Mouse (Mus musculus): ENCODE results near the gene Asdurf. TPM values are rescaled to one million over a fixed set of nuclear protein-coding genes. Genes with fewer than 3 reads are reported as not detected.

Asdurf gene
- total RNA-seq (2023) = 3.4 TPM in 1 of 2 replicates, not detected in the other

GRCm38 (mm10) chr1:53352327-53353261, at the start of gene Asdurf, which contains the start of the genes Gm28551 and Asnsd1:
Gene Asdurf (minus strand): TSS chr1:53352619.
Gene Gm28551 (minus strand): TSS chr1:53352667.
Gene Asnsd1 (minus strand): TSS chr1:53352752.

GRCm38 (mm10) chr1:53312989-53313967, 39.1 kb downstream of the Asdurf start, which contains the start of gene Osgepl1:
Gene Osgepl1 (plus strand): TSS chr1:53313624.

Other genes with a start within 250 kb of the Asdurf start
- not detected in 2 replicates for gene 1700019A02Rik, start 165.0 kb downstream of the Asdurf start, total RNA-seq (2023)
- 2.6 and 6.4 TPM in 2 replicates for gene Pms1, start 55.6 kb downstream of the Asdurf start, total RNA-seq (2023)
- 8.6 and 11.1 TPM in 2 replicates for gene Ormdl1, start 55.5 kb downstream of the Asdurf start, total RNA-seq (2023)
- not detected in 2 replicates for gene Gm28778, start 55.5 kb downstream of the Asdurf start, total RNA-seq (2023)
- 2.6 and 3.3 TPM in 2 replicates for gene Osgepl1, start 39.0 kb downstream of the Asdurf start, total RNA-seq (2023)
- gene Gm28551, start within 50 bp of the Asdurf start, total RNA-seq (2023) = 0.47 TPM in 1 of 2 replicates, not detected in the other
- 45.8 and 46.7 TPM in 2 replicates for gene Asnsd1, start 133 bp upstream of the Asdurf start, total RNA-seq (2023)